ENCODE assay signal across 9 mouse cellular contexts in the genomic region with DNA sequence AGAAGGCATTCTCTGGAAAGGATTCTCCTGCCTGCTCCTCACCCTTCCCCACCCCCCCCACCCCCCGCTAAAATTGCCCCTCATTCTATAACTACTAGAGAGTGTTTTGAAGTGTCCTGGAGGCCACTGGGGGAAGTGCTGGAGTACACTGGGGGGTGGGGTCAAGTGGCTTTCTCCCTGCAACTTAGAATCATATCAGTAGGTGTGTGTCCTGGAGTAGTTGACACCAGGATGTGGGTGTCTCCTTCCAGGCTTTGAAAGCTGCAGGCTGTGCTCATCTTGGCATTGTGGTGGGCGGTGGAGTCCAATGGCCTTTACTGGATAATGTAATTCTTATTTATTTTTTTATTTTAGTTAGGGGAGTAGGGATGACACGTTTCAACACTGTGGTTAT. TPM values are rescaled to one million over a fixed set of nuclear protein-coding genes. Genes with fewer than 3 reads are reported as not detected.
DNase-seq lines count a peak whose midpoint lies in the region; ATAC-seq and TF ChIP-seq lines count a peak whose summit lies in the region.
"Had no signal": no experiment of that assay in that cellular context is flagged by ENCODE, and none has a peak within 500 bp of the region (broad histone marks: within the 10 kb centered on the region; RNA-seq: fewer than 3 reads in every experiment).

No protein-coding gene starts in this region.

- intact Hi-C loops in gastrocnemius, postnatal 14 days (cut with DNase I; ENCODE audit: low total_unique reads): no loop called here

- H3K4me2 ChIP-seq in heart, embryonic 13.5 days: peak overlapping the region; percentile 73
- H3K4me2 ChIP-seq in limb, embryonic 14.5 days (replicated peaks; ENCODE audit: low read depth, low read length, severe bottlenecking): peak overlapping the region; percentile 58
- H3K4me2 ChIP-seq in myocyte (ENCODE audit: low read depth): peak overlapping the region; percentile 70

- peak overlapping the region; percentile 82 for H3K9ac ChIP-seq in heart, embryonic 13.5 days
- H3K9ac ChIP-seq in limb, embryonic 14.5 days (ENCODE audit: low read depth, low read length, severe bottlenecking): peak overlapping the region; percentile 58

- no peak for ATAC-seq in heart, embryonic 13.5 days (ENCODE audit: extremely low read depth, insufficient number of reproducible peaks, low FRiP score, low TSS enrichment)
- ATAC-seq in limb, embryonic 14.5 days (ENCODE audit: low FRiP score, low read depth): no peak
- ATAC-seq in inflammation-experienced regulatory T-cells, adult 6 months: no peak

- TF ChIP-seq CTCF in layer of hippocampus, adult 2 months (conservative IDR thresholded peaks at IDR 0.05): no peak

- no peaks in the 10 kb centered on the region for H3K9me3 ChIP-seq in heart, embryonic 13.5 days
- H3K9me3 ChIP-seq in limb, embryonic 14.5 days (ENCODE audit: control insufficient read depth, low read length): no peaks in the 10 kb centered on the region
- H3K9me3 ChIP-seq: G1E had no signal

- WGBS in heart, embryonic 13.5 days: 29% methylated on average over 3 of the region's 3 CpGs
- WGBS in limb, embryonic 14.5 days: 44% methylated on average over 3 of the region's 3 CpGs

- DNase-seq in layer of hippocampus, adult 2 months (ENCODE audit: low spot score in 2 of 2): no peak
- no peak for DNase-seq in layer of hippocampus, postnatal 14 days (ENCODE audit: low spot score in 2 of 2)
- DNase-seq in limb, embryonic 14.5 days (ENCODE audit: low spot score): no peak
- DNase-seq in gastrocnemius, postnatal 14 days: no peak
- DNase-seq in urinary bladder, adult 18-20 months (ENCODE audit: low spot score in 2 of 2): no peak

- no peaks in the 10 kb centered on the region for H3K36me3 ChIP-seq in heart, embryonic 13.5 days
- no peaks in the 10 kb centered on the region for H3K36me3 ChIP-seq in limb, embryonic 14.5 days (ENCODE audit: control insufficient read depth, insufficient read depth, low read length)
- no peaks in the 10 kb centered on the region for H3K36me3 ChIP-seq in myocyte (ENCODE audit: control insufficient read depth, insufficient read depth)
- H3K36me3 ChIP-seq: G1E had no signal

- no peak overlapping the region for H3ac ChIP-seq in myocyte (ENCODE audit: control insufficient read depth, insufficient read length)

- H3K27me3 ChIP-seq in heart, embryonic 13.5 days (replicated peaks): no peaks in the 10 kb centered on the region
- no peaks in the 10 kb centered on the region for H3K27me3 ChIP-seq in limb, embryonic 14.5 days (ENCODE audit: control insufficient read depth, insufficient read depth, low read length)
- no peaks in the 10 kb centered on the region for H3K27me3 ChIP-seq in myocyte (ENCODE audit: control insufficient read depth, insufficient read depth, insufficient read length)

- no peak overlapping the region; the same call in 1 of the 2 replicates for H3K27ac ChIP-seq in layer of hippocampus, adult 2 months
- peak overlapping the region; percentile 56; the same call in 1 of the 2 replicates for H3K27ac ChIP-seq in heart, embryonic 13.5 days (replicated peaks)
- H3K27ac ChIP-seq in limb, embryonic 14.5 days (replicated peaks; ENCODE audit: low read depth, low read length): no peak overlapping the region

- H3K79me2 ChIP-seq in myocyte (ENCODE audit: control insufficient read depth, insufficient read depth): no peaks in the 10 kb centered on the region

- TF ChIP-seq POLR2A in limb, embryonic 14.5 days (IDR thresholded peaks at IDR 0.05; ENCODE audit: borderline replicate concordance, extremely low read depth, insufficient read depth, insufficient read length): no peak
- TF ChIP-seq POLR2A in myocyte (IDR thresholded peaks at IDR 0.05; ENCODE audit: insufficient read length, low read depth): no peak

- peak overlapping the region; percentile 53 for H3K4me3 ChIP-seq in layer of hippocampus, adult 2 months
- H3K4me3 ChIP-seq in heart, embryonic 13.5 days: peak overlapping the region; percentile 68
- H3K4me3 ChIP-seq in limb, embryonic 14.5 days (replicated peaks; ENCODE audit: low read length): peak overlapping the region; percentile 48
- peak overlapping the region; percentile 13 for H3K4me3 ChIP-seq in myocyte

- H3K4me1 ChIP-seq in heart, embryonic 13.5 days: peaks cover 12% of the 10 kb centered on the region
- H3K4me1 ChIP-seq in limb, embryonic 14.5 days (ENCODE audit: control insufficient read depth, insufficient read depth, low read length): peaks cover 9% of the 10 kb centered on the region

TF ChIP-seq in myocyte, 11 proteins besides CTCF, POLR2A, EP300 and RAD21:
- TF ChIP-seq TCF3 (IDR thresholded peaks at IDR 0.05; ENCODE audit: insufficient read length, low read depth): no peak

RNA-seq across cellular contexts. Expression of gene Pdgfd, which starts 0.7 kb away (rescaled TPM):
- 1 to 10 TPM; 4.0 to 4.1 TPM for total RNA-seq in layer of hippocampus, adult 2 months (2021)
- 1 to 10 TPM; 6.2 to 6.6 TPM for total RNA-seq in layer of hippocampus, postnatal 14 days (2021)
- 7.6 and 8.0 TPM in 2 replicates for polyA plus RNA-seq in heart, embryonic 13.5 days (2015; fragmentation: Nextera tagmentation; extraction: Ambion mirVana)
- polyA plus RNA-seq in limb, embryonic 14.5 days (2012; rRNA removed): 5.7 and 6.5 TPM in 2 replicates
- 9.1 and 10.9 TPM in 2 replicates for polyA plus RNA-seq in limb, embryonic 14.5 days (2014; fragmentation: Nextera tagmentation; extraction: Ambion mirVana)
- polyA plus RNA-seq in myocyte (2012; fragmentation: generic; extraction: Trizol): 1.3 TPM
- not detected for polyA plus RNA-seq in inflammation-experienced regulatory T-cells, adult 6 months (2017; shearing (Covaris generic))
- total RNA-seq in gastrocnemius, postnatal 14 days (2021): 1 to 10 TPM; 5.9 to 6.3 TPM
- total RNA-seq: G1E had no signal
- polyA plus RNA-seq: G1E had no signal

Comparison
In these comparisons a context has a peak if more than half of its experiments do, and no peak if none do; other contexts are left out.
1. H3K4me3 ChIP-seq: peak in every context shown above with its lines; median percentile 68 in heart, embryonic 13.5 days; 53 in layer of hippocampus, adult 2 months; 48 in limb, embryonic 14.5 days; 13 in myocyte.